Mouse (Mus musculus) cerebellum, adult 2 months (tissue): ENCODE data around the gene E2f3. TPM values are rescaled to one million over a fixed set of nuclear protein-coding genes. Genes with fewer than 3 reads are reported as not detected.
A peak's percentile ranks its signal among the peaks of the same experiment; 100 is the strongest.

Experiments used
- DNase-seq, 2 experiments: peaks; one replicate each; pipeline ENCODE4 v3.0.0; 2021
- H3K27ac ChIP-seq: fragments of 200-500 bp; 2 replicates; pipeline ENCODE4 v1.5.1; 2012; ENCODE audit warnings: low read length, control low read depth, inconsistent platforms; ENCODE audit not compliant: insufficient read depth
- H3K27me3 ChIP-seq: fragments of 200-500 bp; 2 replicates; pipeline ENCODE4 v1.6.1; 2012; ENCODE audit warnings: inconsistent platforms, mild to moderate bottlenecking, low read length, moderate library complexity; ENCODE audit not compliant: control insufficient read depth, insufficient read depth
- H3K4me1 ChIP-seq: fragments of 200-500 bp; 2 replicates; pipeline ENCODE4 v1.6.1; 2011; ENCODE audit warnings: low read length; ENCODE audit not compliant: control insufficient read depth, insufficient read depth
- H3K4me3 ChIP-seq: fragments of 200-500 bp; replicated peaks from 2 replicates; pipeline ENCODE3; 2011; ENCODE audit warnings: mild to moderate bottlenecking, low read depth, low read length, control low read depth; ENCODE audit not compliant: insufficient read depth
- CTCF ChIP-seq: fragments of 200-500 bp; IDR thresholded peaks from 2 replicates; pipeline ENCODE4 v1.5.1; 2011; ENCODE audit warnings: low read depth, mild to moderate bottlenecking, control low read depth, low read length, moderate library complexity, borderline replicate concordance; ENCODE audit not compliant: insufficient read depth
- POLR2A ChIP-seq: fragments of 200-500 bp; IDR thresholded peaks from 2 replicates; pipeline ENCODE4 v1.6.1; 2011; ENCODE audit warnings: low read length, control low read depth, borderline replicate concordance; ENCODE audit not compliant: insufficient read depth
- WGBS: fragments of 180-500 bp; shearing (Covaris S2); methylation state at CpG from one replicate; pipeline ENCODE4 v1.1.7; 2018; 5-methylcytosine and 5-hydroxymethylcytosine counted together
- polyA plus RNA-seq: library from polyadenylated mRNA; depleted of rRNA; stranded (reverse); fragments of >200 nt; gene quantifications from 2 replicates; pipeline ENCODE4 v1.2.3, GENCODE M21; 2012

E2f3 gene
- polyA plus RNA-seq, 1 experiment, result 10.9 TPM

GRCm38 (mm10) chr13:30014576-30014975 is 28.7 kb upstream of the E2f3 start:
- no peaks in the 10 kb centered on the region for H3K4me1 ChIP-seq
- TF ChIP-seq POLR2A, result no peak
- no peak for TF ChIP-seq CTCF
- H3K27ac ChIP-seq, result no peak overlapping the region
- no peak for DNase-seq
- no peaks in the 10 kb centered on the region for H3K27me3 ChIP-seq
- no peak overlapping the region for H3K4me3 ChIP-seq
- WGBS, result 92% methylated on average over 8 of the region's 8 CpGs

- no peak overlapping the region for H3K27ac ChIP-seq
- no peak overlapping the region for H3K4me3 ChIP-seq
- no peak for DNase-seq
- TF ChIP-seq POLR2A, result no peak
- TF ChIP-seq CTCF, result no peak
- H3K27me3 ChIP-seq, result no peaks in the 10 kb centered on the region
- H3K4me1 ChIP-seq, result no peaks in the 10 kb centered on the region
- WGBS, result 70% methylated on average over 6 of the region's 6 CpGs
Observed at GRCm38 (mm10) chr13:30012226-30012625, 26.4 kb upstream of the E2f3 start.

GRCm38 (mm10) chr13:30008738-30009137 is 22.9 kb upstream of the E2f3 start:
- Histone ChIP-seq H3K4me1 (peaks cover 9% of the 10 kb centered on the region), H3K4me3 (no peak overlapping the region), H3K27ac (no peak overlapping the region), H3K27me3 (no peaks in the 10 kb centered on the region)
- no peak for DNase-seq
- TF ChIP-seq POLR2A, result no peak
- TF ChIP-seq CTCF, result no peak
- 92% methylated on average over 3 of the region's 3 CpGs for WGBS

GRCm38 (mm10) chr13:30005422-30005821 is 19.6 kb upstream of the E2f3 start:
- Histone ChIP-seq H3K27ac (no peak overlapping the region), H3K27me3 (no peaks in the 10 kb centered on the region), H3K4me1 (peaks cover 12% of the 10 kb centered on the region), H3K4me3 (no peak overlapping the region)
- TF ChIP-seq CTCF (no peak), POLR2A (no peak)
- 98% methylated on average over 3 of the region's 3 CpGs for WGBS
- no peak for DNase-seq

GRCm38 (mm10) chr13:30004849-30005248 is 19.0 kb upstream of the E2f3 start:
- WGBS, result 91% methylated on average over 5 of the region's 5 CpGs
- Histone ChIP-seq H3K4me1 (peaks cover 14% of the 10 kb centered on the region), H3K27ac (no peak overlapping the region), H3K27me3 (no peaks in the 10 kb centered on the region), H3K4me3 (no peak overlapping the region)
- no peak for DNase-seq
- no peak for TF ChIP-seq CTCF
- no peak for TF ChIP-seq POLR2A

GRCm38 (mm10) chr13:30003169-30003568 is 17.3 kb upstream of the E2f3 start:
- Histone ChIP-seq H3K4me1 (peaks cover 14% of the 10 kb centered on the region), H3K4me3 (no peak overlapping the region), H3K27me3 (no peaks in the 10 kb centered on the region; the same call in 1 of the 2 replicates), H3K27ac (no peak overlapping the region; the same call in 1 of the 2 replicates)
- TF ChIP-seq POLR2A (no peak), CTCF (no peak)
- peak; percentile 76 to 88 for DNase-seq
- 7% methylated on average over 11 of the region's 11 CpGs for WGBS

- H3K27ac ChIP-seq, result no peak overlapping the region
- no peaks in the 10 kb centered on the region; the same call in 1 of the 2 replicates for H3K27me3 ChIP-seq
- no peak for TF ChIP-seq CTCF
- TF ChIP-seq POLR2A, result no peak
- 73% methylated on average over 5 of the region's 5 CpGs for WGBS
- H3K4me1 ChIP-seq, result peaks cover 14% of the 10 kb centered on the region
- DNase-seq, result no peak
- H3K4me3 ChIP-seq, result no peak overlapping the region
Observed at GRCm38 (mm10) chr13:30001041-30001440, 15.2 kb upstream of the E2f3 start.

- TF ChIP-seq POLR2A (no peak), CTCF (no peak)
- H3K27me3 ChIP-seq, result no peaks in the 10 kb centered on the region
- H3K4me3 ChIP-seq, result no peak overlapping the region
- no peak for DNase-seq
- no peak overlapping the region for H3K27ac ChIP-seq
- WGBS, result 84% methylated on average over 6 of the region's 6 CpGs
- no peaks in the 10 kb centered on the region for H3K4me1 ChIP-seq
Observed at GRCm38 (mm10) chr13:29987956-29988355, 2.1 kb upstream of the E2f3 start.

- no peaks in the 10 kb centered on the region for H3K27me3 ChIP-seq
- WGBS, result 17% methylated on average over 9 of the region's 9 CpGs
- peak overlapping the region; percentile 59 for H3K4me3 ChIP-seq
- H3K4me1 ChIP-seq, result no peaks in the 10 kb centered on the region
- H3K27ac ChIP-seq, result no peak overlapping the region
- no peak for DNase-seq
- no peak for TF ChIP-seq POLR2A
- no peak for TF ChIP-seq CTCF
Observed at GRCm38 (mm10) chr13:29986756-29987120, 875 bp upstream of the E2f3 start.
